Mouse (Mus musculus) lung, postnatal 0 days (tissue): Measurements from ENCODE around the gene Iqgap1.

Source experiments
- CTCF ChIP-seq: IDR thresholded peaks from 2 replicates; pipeline ENCODE4 v1.5.1; 2016; ENCODE audit warnings: antibody characterized with exemption, mild to moderate bottlenecking
- EP300 ChIP-seq: IDR thresholded peaks from 2 replicates; pipeline ENCODE4 v1.6.1; 2016; ENCODE audit warnings: antibody characterized with exemption, mild to moderate bottlenecking, control low read depth

- no peak for TF ChIP-seq CTCF
- TF ChIP-seq EP300, result no peak
Measured at GRCm38 (mm10) chr7:80732986-80733385, 92.8 kb downstream of the Iqgap1 start.
